Mouse (Mus musculus) thymus, adult 18-20 months (tissue): ENCODE data around the gene Cbl.
"Not testable (repeated sequence)": the region's sequence is repeated elsewhere in the genome, so short reads cannot be mapped to it uniquely, and the experiment has no call there.

Experiments used
- DNase-seq, 2 experiments: peaks; one replicate each; pipeline ENCODE4 v3.0.0; 2022; ENCODE audit warnings: mixed read lengths in 2 of 2

The Cbl gene

GRCm38 (mm10) chr9:44127351-44127801 lies 106.5 kb downstream of the Cbl start:
- no peak for DNase-seq

- DNase-seq, result no peak
Measured at GRCm38 (mm10) chr9:44126746-44127145, 107.1 kb downstream of the Cbl start.

- peak; percentile 57 to 70 for DNase-seq
Measured at GRCm38 (mm10) chr9:44125546-44126428, 108.1 kb downstream of the Cbl start.

- DNase-seq, result no peak
Measured at GRCm38 (mm10) chr9:44125026-44125425, 108.8 kb downstream of the Cbl start.

- DNase-seq, result no peak
Measured at GRCm38 (mm10) chr9:44124317-44124716, 109.5 kb downstream of the Cbl start.

- no peak for DNase-seq
Measured at GRCm38 (mm10) chr9:44119948-44120465, 113.8 kb downstream of the Cbl start.

- no peak for DNase-seq
Measured at GRCm38 (mm10) chr9:44119011-44119410, 114.8 kb downstream of the Cbl start.

GRCm38 (mm10) chr9:44116182-44116581 lies 117.7 kb downstream of the Cbl start:
- DNase-seq, result no peak

GRCm38 (mm10) chr9:44115599-44115998 lies 118.2 kb downstream of the Cbl start:
- no peak for DNase-seq

GRCm38 (mm10) chr9:44114453-44114852 lies 119.4 kb downstream of the Cbl start:
- no peak for DNase-seq

GRCm38 (mm10) chr9:44113105-44113789 lies 120.6 kb downstream of the Cbl start, which contains the start of the genes Gm49380 and Rnf26:
Gm49380 (minus strand) TSS chr9:44113500.
Rnf26 (minus strand) TSS chr9:44113517.
- peak; percentile 88 to 95 for DNase-seq

GRCm38 (mm10) chr9:44111909-44112308 lies 121.9 kb downstream of the Cbl start:
- DNase-seq, result not testable (repeated sequence)

- peak in 1 of 2 experiments; percentile 55 for DNase-seq
Measured at GRCm38 (mm10) chr9:44109360-44110095, 124.3 kb downstream of the Cbl start.

GRCm38 (mm10) chr9:44108269-44109055 lies 125.4 kb downstream of the Cbl start:
- no peak for DNase-seq

GRCm38 (mm10) chr9:44107557-44108179 lies 126.2 kb downstream of the Cbl start:
- no peak for DNase-seq

- DNase-seq, result no peak
Measured at GRCm38 (mm10) chr9:44107110-44107509, 126.7 kb downstream of the Cbl start, which contains the start of gene C1qtnf5. C1qtnf5 (plus strand) TSS chr9:44107245.

GRCm38 (mm10) chr9:44106596-44106995 lies 127.3 kb downstream of the Cbl start:
- no peak for DNase-seq

- no peak for DNase-seq
Measured at GRCm38 (mm10) chr9:44106182-44106581, 127.7 kb downstream of the Cbl start.

GRCm38 (mm10) chr9:44105781-44106180 lies 128.1 kb downstream of the Cbl start:
- DNase-seq, result no peak

- DNase-seq, result no peak
Measured at GRCm38 (mm10) chr9:44104881-44105280, 129.0 kb downstream of the Cbl start.

GRCm38 (mm10) chr9:44101490-44101889 lies 132.4 kb downstream of the Cbl start, which contains the start of gene Mfrp:
Mfrp (plus strand) TSS chr9:44101729.
- no peak for DNase-seq
